Mouse (Mus musculus) thymus, postnatal 0 days (tissue): ENCODE measurements at regions not wholly inside any gene's neighbourhood (a gene's known extent, or its start where the extent isn't known, plus 50 kb on each side); places are given as distances from the start of the nearest gene placed in this dataset.
"Not testable (repeated sequence)": the region's sequence is repeated elsewhere in the genome, so short reads cannot be mapped to it uniquely, and the experiment has no call there.

Experiments
- DNase-seq: peaks from one replicate; pipeline ENCODE4 v3.0.0-alpha.2; 2015; ENCODE audit warnings: low spot score

GRCm38 (mm10) chr16:93344555-93344954 lies 259.3 kb downstream of the Setd4 start:
- peak; percentile 45 for DNase-seq

- no peak for DNase-seq
Observed at GRCm38 (mm10) chr16:93342701-93343100, 261.2 kb downstream of the Setd4 start.

GRCm38 (mm10) chr16:93341791-93342190 lies 262.1 kb downstream of the Setd4 start:
- DNase-seq, result no peak

- DNase-seq, result no peak
Observed at GRCm38 (mm10) chr16:93338806-93339205, 265.1 kb downstream of the Setd4 start.

- no peak for DNase-seq
Observed at GRCm38 (mm10) chr16:93335322-93336111, 268.3 kb downstream of the Setd4 start.

GRCm38 (mm10) chr16:93333654-93334053 lies 270.2 kb downstream of the Setd4 start:
- DNase-seq, result no peak

GRCm38 (mm10) chr16:93328680-93329395 lies 275.0 kb downstream of the Setd4 start:
- DNase-seq, result no peak

GRCm38 (mm10) chr16:93324911-93325310 lies 279.0 kb downstream of the Setd4 start:
- DNase-seq, result no peak

- no peak for DNase-seq
Observed at GRCm38 (mm10) chr16:93323172-93323571, 280.7 kb downstream of the Setd4 start.

- no peak for DNase-seq
Observed at GRCm38 (mm10) chr16:93319581-93319980, 284.3 kb downstream of the Setd4 start.

- no peak for DNase-seq
Observed at GRCm38 (mm10) chr16:93311644-93312043, 292.2 kb downstream of the Setd4 start.

- DNase-seq, result no peak
Observed at GRCm38 (mm10) chr16:93308666-93309360, 295.1 kb downstream of the Setd4 start.

- DNase-seq, result no peak
Observed at GRCm38 (mm10) chr16:93306951-93307350, 296.9 kb downstream of the Setd4 start.

GRCm38 (mm10) chr16:93306140-93306539 lies 297.7 kb downstream of the Setd4 start:
- DNase-seq, result not testable (repeated sequence)

GRCm38 (mm10) chr16:93294430-93294829 lies 309.4 kb downstream of the Setd4 start:
- peak; percentile 62 for DNase-seq

- peak; percentile 76 for DNase-seq
Observed at GRCm38 (mm10) chr16:93292965-93293653, 310.8 kb downstream of the Setd4 start.

GRCm38 (mm10) chr16:93292181-93292834 lies 311.6 kb downstream of the Setd4 start:
- DNase-seq, result peak; percentile 64

- DNase-seq, result no peak
Observed at GRCm38 (mm10) chr16:93288036-93288435, 315.8 kb downstream of the Setd4 start.

- no peak for DNase-seq
Observed at GRCm38 (mm10) chr16:93287520-93287919, 316.3 kb downstream of the Setd4 start.

GRCm38 (mm10) chr16:93286816-93287215 lies 317.0 kb downstream of the Setd4 start:
- DNase-seq, result no peak

- no peak for DNase-seq
Observed at GRCm38 (mm10) chr16:93285191-93285590, 318.7 kb downstream of the Setd4 start.
